Mouse (Mus musculus) kidney, adult 2 months (tissue): Measurements from ENCODE around the gene Abraxas2.

ENCODE experiments used
- CTCF ChIP-seq: fragments of 200-500 bp; conservative IDR thresholded peaks from 2 replicates; pipeline ENCODE4 v1.5.1; 2011; ENCODE audit warnings: low read depth, mild to moderate bottlenecking, control low read depth, low read length, moderate library complexity, mixed read lengths; ENCODE audit not compliant: insufficient read depth, insufficient read length
- POLR2A ChIP-seq: fragments of 200-500 bp; IDR thresholded peaks from one replicate; pipeline ENCODE4 v1.6.1; 2011; ENCODE audit warnings: low read depth, low read length, control low read depth

GRCm38 (mm10) chr7:132891561-132892310 lies 32.7 kb downstream of the Abraxas2 start:
- TF ChIP-seq POLR2A (no peak), CTCF (no peak)
